Mouse (Mus musculus) left cerebral cortex, postnatal 10 days (tissue): ENCODE results near the gene Actl7a. TPM values are rescaled to one million over a fixed set of nuclear protein-coding genes. Genes with fewer than 3 reads are reported as not detected.

Experiments used
- DNase-seq, 2 experiments: peaks; one replicate each; pipeline ENCODE4 v3.0.0; 2021 to 2022; ENCODE audit warnings: low spot score in 2 of 2, mixed read lengths in 1 of 2; ENCODE audit errors: extremely low spot score in 1 of 2
- intact Hi-C: fragments of 180-260 bp; cut with DNase I; formaldehyde crosslinking; loops from one replicate; pipeline ENCODE4 v1.15.1; 2025
- total RNA-seq, 2 experiments: library from RNA; stranded (reverse); gene quantifications; 2 replicates each; pipeline ENCODE4 v1.2.3; 2021

The Actl7a gene
- not detected for total RNA-seq

DNA sequence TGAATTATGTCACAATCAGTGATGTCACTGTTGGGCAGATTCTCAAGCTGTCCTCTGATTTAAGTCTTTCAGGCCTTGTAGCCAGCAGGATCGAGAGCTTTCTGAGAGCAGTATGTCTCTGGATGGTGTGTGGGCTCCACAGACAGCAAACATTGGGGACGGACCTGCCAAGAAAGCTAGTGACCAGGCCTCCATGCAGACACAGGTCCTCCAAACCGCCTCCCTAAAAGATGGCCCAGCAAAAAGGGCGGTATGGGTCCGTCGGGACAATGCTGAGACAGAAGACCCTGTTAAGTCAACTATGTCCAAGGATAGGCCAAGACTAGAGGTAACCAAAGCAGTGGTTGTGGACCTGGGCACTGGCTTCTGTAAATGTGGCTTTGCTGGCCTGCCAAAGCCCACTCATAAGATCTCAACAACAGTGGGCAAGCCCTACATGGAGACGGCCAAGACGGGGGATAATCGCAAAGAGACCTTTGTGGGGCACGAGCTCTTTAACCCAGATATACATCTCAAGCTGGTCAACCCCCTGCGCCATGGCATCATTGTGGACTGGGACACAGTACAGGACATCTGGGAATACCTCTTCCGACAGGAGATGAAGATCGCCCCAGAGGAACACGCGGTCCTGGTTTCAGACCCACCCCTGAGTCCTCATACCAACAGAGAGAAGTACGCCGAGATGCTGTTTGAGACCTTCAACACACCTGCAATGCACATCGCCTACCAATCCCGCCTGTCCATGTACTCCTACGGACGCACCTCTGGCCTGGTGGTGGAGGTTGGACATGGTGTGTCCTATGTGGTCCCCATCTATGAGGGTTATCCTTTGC is at the start of gene Actl7a:
Gene Actl7a (plus strand): TSS at position 51 of the 833 bp plus-strand sequence.
- no peak for DNase-seq
- intact Hi-C loops, result no loop called here

DNA sequence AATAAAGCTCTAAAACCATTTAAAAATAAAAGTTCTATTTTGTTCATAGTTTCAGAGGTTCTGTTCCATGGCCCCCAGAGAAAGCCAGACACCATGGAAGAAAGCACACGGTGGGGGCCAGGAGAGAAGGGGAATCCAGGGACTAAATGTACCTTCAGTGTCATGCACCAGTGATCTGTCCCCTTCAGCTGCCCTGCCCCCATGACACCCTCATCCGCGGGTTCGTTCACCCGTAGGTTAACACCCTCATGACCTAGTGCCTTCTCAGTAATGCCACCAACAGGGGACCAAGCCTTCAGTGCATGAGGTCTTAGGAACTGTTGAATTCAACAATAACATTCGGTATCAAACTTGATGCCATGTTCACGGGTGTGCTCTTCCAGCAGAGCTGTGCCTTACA is 46.8 kb upstream of the Actl7a start:
- intact Hi-C loops, result no loop called here
- no peak for DNase-seq

DNA sequence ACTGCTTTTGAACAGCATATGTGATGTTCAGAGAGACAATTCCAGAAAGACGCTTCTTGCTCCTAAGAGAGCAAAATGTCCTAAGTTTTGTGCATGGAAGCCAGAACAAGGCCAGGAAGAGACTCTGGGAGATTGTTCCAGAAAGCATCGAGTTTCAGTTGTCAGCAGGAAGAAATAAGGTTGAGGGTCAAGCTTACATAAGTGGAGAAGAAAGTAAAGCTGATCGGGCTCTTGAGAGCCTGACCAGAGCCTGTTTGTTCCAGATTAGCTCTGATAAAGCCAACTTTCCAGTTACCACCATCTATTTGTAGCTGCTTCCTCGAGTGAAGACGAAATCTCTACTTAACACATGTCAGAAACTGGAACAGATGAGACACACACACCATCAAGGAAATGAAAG is 44.5 kb upstream of the Actl7a start:
- intact Hi-C loops, result no loop called here
- no peak for DNase-seq

DNA sequence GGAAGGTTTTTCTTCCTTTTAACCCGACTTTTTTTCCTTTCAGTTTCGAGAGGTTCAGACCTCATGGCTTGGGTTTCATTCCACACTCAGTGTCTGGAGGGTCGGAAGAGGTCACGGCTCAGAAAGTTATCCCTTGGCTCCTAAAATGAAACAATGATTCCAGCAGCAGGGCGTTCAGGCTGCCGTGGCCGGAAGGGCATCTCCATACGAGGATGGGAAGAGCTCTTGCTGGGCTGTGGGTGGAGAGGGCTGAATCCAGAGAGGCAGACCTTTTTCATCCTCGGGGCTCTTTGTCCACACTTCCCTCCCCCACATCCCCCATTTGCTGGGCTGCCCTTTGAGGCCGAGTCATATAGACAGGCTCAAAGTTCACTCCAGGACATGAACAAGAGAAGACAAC is 41.0 kb upstream of the Actl7a start:
- intact Hi-C loops, result no loop called here
- DNase-seq, result no peak

DNA sequence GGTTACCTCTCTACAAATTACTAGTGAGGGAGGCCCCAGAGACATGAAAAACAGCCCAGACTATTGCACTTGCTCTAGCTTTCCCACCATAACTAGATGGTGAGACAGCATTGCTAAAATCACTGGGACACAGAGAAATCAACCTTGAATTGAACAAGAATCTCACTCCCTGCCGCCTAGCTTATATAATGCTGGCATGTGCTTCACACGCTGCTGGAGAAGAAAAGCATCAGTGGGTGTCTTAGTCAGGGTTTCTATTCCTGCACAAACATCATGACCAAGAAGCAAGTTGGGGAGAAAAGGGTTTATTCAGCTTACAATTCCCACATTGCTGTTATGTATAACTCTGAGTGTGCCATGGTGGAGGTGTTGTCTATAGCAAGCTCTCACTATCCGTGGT is 30.1 kb upstream of the Actl7a start:
- no peak for DNase-seq
- intact Hi-C loops, result no loop called here

DNA sequence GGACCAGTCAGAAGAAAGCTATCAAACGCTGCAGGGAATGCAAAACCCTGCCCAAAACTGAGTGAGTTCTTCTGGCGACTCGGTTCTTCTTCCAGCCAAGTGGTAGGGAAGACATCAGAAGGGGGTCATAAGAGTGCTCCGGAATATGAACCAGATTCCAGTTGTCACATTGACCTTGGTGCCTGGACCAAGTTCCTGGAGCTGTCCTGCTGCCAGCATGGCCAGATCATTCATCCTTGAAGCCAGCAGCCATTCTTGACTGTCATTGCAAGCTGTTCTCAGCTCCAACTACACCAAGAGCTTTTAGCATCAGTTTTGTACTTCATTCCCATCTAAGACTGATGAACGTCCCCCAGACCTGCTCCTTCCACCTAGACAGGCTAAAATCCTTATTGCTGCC is 26.4 kb upstream of the Actl7a start:
- intact Hi-C loops, result no loop called here
- DNase-seq, result no peak

DNA sequence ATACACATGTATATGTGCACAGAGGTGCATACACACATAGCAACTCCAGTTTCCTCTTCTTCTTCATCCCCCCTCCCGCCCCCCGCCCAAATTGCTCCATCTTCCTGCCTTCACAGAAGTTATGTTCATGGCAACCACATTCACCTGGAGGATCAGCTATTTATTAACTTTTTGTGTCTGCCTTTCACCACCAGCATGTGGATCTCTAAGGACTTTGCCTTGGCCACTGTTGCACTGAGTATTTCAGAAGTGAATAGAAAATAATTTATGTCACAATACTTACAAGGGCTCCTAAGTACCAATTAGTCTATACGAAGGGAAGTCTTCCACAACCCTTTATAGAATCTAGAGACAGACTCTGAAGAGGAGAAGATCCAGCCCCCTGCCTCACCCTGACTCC is 25.3 kb upstream of the Actl7a start:
- intact Hi-C loops, result no loop called here
- no peak for DNase-seq

DNA sequence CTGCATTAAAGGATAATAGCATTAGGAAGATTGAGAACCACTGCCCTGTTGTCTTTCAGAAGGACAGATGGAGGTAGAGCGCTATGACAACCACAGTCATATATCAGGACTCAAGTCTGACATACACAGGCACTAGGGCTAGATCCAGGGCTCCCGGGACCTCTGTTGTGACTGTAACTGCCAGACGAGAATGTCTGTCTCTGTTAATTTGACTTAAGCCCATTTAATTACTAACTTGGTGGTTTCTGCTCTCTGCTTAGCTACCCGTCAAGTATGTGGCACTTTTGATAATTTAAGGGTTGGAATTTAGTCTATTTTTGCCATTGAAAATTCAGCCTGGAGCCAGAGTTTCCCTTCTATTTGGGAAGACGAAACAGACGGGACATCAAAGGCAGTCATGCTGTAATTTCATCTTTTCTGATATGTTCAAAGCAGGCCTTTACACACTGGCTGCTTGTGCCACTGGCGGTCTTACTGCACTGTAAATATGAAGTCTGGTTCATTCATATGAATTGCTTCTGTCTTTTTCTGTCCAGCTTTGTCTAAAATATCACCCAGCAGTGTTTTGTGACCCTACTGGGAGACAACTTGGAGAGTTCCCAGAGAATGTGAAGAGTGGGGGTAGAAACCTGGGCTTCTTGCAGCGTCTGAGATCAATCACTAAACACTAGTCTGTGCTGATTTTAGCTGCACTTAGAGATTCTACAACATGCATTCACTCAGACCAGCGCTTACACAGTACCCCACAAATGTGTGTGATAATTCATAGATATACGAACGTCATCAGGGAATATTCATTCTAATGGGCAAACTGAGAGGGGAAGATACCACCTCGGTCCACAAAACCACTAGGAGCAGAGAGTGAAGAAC is 24.4 kb upstream of the Actl7a start:
- intact Hi-C loops, result no loop called here
- no peak for DNase-seq

DNA sequence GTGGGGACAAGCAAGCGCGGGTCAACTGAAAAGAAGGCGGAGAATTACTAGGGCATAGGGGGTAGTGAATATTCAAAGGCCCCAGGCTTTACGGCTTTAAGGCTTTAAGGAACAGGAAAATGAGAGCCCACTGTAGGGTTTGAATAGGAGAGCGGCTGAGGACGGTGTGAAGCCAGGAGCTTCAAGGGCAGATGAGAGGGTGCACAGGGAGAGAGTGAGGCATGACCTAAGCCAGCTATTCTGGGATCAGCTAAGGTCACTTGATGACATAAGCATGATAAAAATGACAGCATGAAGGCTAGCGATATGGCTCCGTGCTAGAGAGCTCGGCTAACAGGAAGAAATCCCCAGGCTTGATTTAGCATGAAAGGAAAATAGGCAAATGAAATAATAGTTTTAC is 23.8 kb upstream of the Actl7a start:
- DNase-seq, result no peak
- intact Hi-C loops, result no loop called here

DNA sequence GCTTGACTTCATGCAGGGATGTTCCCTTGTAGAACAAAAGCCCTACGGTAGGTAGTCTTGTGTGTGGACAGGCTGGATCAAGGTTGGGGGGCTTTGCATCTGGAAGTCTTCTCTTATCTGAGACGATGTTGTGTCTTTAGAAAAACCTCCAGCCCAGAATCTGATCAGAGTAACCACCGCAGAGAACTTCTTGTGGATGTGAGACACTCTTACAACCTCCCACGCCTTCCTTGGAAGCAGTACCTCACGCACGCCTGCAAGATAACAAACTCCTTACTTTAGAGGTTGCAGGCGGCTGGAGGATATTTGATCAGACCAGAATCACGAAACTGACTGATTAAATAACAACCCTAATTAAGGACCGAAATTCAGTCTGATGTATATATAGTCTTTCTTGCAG is 22.8 kb upstream of the Actl7a start:
- DNase-seq, result no peak

DNA sequence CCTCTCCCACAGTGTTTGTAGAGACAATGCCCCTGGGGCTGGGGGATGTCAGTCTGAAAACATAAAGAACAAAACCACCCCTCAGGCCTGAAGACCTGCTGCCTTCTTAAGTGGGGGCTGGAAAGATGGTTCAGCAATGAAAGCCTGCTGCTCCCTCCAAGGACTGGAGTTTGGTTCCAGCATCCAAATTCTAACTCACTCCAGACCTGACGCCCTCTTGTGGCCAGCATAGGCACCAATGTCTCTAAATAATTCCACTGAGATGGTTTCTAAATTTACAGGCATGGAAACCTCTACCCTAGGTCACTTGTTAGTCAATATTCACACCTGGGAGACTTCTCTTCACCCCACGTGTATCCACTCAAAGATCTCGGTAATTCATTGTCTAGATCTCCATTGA is 21.7 kb upstream of the Actl7a start:
- DNase-seq, result peak in 1 of 2 experiments; percentile 43
- intact Hi-C loops, result no loop called here

More for the DNA sequence above, 22.8 kb upstream of the Actl7a start:
- intact Hi-C loops, result no loop called here

DNA sequence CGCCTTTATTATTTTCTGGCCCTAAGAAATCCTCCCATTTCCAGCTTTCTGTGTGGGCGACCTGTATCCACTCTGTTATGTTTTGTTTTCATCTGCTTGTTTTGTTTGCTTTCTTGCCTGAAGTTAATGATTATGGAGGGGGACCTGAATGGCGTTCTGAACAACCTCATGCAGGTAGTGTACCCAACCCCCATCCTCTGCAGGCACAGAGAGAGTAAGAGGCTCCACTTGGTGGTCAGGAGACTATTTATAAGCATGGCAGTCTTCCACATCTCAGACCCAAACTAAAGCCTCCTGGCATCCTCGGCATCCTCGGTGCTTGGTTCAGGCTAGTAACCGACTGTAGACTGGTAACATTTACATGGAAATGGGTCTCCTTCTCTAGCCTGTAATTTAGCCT is 20.9 kb upstream of the Actl7a start:
- DNase-seq, result peak in 1 of 2 experiments; percentile 5
- intact Hi-C loops, result no loop called here

DNA sequence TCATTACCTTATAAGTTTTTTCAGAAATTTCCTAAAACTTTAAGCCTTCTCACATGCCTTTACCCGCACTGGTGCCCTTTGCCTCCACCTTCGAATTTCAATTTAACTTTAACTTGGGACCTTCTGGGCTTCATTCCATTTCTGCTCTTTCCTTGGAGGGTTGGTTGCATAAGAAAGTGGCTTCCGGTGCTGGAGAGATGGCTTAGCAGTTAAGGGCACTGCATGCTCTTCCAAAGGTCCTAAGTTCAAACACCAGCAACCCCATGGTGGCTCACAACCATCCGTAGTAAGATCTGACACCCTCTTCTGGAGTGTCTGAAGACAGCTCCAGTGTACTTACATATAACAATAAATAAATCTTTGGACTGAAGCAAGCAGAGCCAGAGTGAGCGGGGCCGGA is 20.0 kb upstream of the Actl7a start:
- intact Hi-C loops, result no loop called here
- peak in 1 of 2 experiments; percentile 2 for DNase-seq

DNA sequence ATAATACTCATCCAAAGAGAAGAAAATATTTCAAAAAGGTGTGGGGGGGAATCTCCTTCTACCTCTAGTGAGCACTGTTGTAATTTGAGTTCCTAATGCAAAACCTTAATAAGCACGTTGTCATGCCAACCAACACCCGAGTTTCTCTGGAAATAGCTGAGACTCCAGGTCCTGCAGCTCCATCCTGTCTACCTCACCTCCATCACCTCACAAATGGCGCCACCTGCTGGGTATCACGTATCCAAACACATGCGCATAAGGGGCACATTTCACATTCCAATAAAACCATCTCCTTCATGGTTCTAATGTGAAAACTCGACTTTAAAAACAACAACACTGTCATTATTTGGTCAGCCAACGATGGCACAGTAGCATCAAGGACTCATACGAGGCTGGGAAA is 17.4 kb upstream of the Actl7a start:
- peak in 1 of 2 experiments; percentile 38 for DNase-seq
- intact Hi-C loops, result no loop called here

DNA sequence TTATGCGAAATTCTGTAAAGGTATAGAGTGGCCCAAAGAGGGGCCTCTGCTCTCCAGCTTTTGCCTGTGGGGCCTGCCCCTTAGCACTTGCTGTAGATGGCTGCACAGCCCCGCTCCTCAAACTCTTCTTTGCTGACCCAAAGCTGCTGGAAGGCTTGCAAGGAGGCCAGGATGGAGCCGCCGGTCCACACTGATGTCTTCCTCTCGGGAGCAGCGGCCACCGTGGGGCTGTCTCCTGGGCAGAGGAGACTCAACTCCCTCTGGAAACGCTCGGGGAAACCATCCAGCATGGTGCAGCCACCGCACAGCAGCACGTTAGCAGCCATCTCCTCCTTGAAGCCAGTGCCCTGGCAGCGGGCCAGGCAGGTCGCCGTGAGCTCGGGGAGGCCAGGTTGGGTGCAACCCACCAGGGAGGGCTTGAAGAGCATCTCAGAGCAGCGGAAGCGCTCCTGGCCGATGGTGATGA is 3.2 kb upstream of the Actl7a start, which contains the start of gene Gm26657:
Gene Gm26657 (plus strand): TSS at position 51 of the 466 bp plus-strand sequence.
- DNase-seq, result peak in 1 of 2 experiments; percentile 30
- intact Hi-C loops, result no loop called here

DNA sequence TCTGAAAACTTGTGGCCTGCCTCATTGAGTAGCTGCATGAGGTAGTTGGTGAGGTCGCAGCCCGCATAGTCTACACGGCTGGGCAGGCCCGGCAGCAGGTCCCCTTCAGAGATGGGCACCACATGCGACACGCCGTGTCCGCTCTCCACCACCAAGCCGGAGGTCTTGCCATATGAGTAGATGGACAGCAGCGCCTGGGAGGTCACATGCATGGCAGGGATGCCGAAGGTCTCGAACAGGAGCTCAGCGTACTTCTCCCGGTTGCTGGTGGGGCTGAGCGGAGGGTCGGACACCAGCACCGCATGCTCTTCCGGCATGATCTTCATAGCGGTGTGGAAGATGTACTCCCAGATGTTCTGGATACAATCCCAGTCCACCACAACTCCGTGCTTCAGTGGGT is 2.6 kb upstream of the Actl7a start:
- intact Hi-C loops, result no loop called here
- DNase-seq, result no peak

DNA sequence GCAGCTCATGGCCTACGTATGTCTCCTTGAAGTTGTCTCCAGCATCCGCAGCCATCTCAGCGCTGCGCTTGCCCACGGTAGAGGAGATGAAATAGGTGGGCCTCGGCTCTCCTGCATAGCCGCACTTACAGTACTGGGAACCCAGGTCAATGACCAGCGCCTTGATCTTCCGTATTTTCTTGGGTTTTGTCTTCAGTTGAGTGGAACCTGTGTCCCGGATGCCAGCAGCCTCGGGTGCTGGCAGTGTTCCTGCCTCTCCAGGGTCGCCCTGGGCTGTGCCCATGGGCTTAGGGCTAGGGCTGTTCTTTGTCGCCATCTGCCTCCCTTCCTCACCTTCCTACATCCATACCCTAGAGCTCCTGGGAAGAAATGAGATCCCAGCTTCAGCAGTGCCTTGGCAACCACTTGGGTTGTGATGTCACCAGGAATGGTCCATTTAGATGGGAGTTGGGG is 2.1 kb upstream of the Actl7a start, which contains the start of gene Actl7b:
Gene Actl7b (minus strand): TSS at position 403 of the 453 bp plus-strand sequence.
- intact Hi-C loops, result no loop called here
- DNase-seq, result no peak

DNA sequence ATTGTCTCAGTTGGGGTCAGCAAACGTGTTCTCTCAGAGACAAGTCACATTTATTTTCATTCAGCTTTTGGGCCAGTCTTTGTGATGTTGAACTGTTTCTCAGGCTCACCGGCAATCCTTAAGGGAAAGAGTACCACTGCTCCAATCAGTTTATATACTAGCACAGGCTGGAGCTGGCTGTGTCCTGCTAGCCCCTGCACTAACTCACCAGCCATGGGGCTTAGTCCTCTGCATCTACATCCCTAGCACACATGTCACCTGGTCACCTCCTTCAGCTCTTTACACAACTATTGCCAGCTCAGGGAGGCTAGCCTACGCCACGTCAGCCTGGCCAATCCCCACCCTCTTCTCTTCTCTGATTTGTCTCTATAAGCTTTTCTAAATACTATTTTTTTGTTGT is 515 bp upstream of the Actl7a start:
- intact Hi-C loops, result no loop called here
- no peak for DNase-seq

DNA sequence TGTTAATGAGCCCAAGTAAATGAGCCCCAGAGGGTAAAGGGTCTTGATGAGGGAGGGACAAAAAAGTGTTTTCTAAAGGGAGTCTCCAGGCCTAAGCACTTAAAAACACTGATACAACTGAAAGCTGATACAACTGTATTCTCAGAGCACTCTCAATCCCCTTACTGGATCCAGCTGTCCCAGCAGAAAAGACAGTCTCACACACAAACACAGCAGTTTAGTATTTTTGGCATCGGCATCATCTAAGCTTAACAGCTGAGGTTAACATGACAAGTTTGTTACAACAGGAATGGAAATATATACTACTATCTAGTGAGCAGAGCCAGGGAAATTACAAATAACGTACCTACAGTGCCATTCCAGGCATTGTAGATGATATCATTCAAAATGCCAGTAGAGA is 3.1 kb downstream of the Actl7a start:
- DNase-seq, result no peak
- intact Hi-C loops, result no loop called here

DNA sequence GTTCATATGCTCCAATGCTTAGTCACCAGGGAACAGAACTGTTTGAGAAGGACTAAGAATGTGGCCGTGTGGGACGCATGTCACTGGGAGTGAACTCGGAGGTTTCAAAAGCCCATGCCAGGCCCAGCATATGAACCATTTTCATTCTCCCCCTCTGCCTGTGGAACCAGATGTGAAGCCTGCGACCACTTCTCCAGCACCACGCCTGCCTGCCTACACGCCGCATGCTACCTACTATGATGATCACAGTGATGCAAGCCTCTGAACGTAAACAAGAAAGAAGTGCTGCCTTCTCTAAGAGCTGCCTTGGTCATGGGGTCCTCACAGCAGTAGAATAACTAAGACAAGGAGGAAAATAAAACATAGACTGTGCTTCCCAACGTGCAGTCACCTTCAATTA is 4.2 kb downstream of the Actl7a start:
- no peak for DNase-seq
- intact Hi-C loops, result no loop called here
